Mouse (Mus musculus) liver, adult 2 months (tissue): Measurements from ENCODE around the gene Eif3g. TPM values are rescaled to one million over a fixed set of nuclear protein-coding genes. Genes with fewer than 3 reads are reported as not detected.
A peak's percentile ranks its signal among the peaks of the same experiment; 100 is the strongest.

Experiments used
- DNase-seq: peaks from one replicate; pipeline ENCODE4 v3.0.0-alpha.2; 2011; ENCODE audit warnings: low read depth, low spot score; ENCODE audit errors: extremely low read depth
- H3K27ac ChIP-seq: fragments of 200-500 bp; replicated peaks from 2 replicates; pipeline ENCODE4 v1.5.1; 2012; ENCODE audit warnings: low read depth, mild to moderate bottlenecking, control low read depth, inconsistent platforms, low read length; ENCODE audit not compliant: insufficient read depth
- H3K27me3 ChIP-seq: fragments of 200-500 bp; 2 replicates; pipeline ENCODE4 v1.6.1; 2012; ENCODE audit warnings: mild to moderate bottlenecking, moderate library complexity, low read length, inconsistent platforms; ENCODE audit not compliant: control insufficient read depth, insufficient read depth
- H3K36me3 ChIP-seq: fragments of 200-500 bp; 2 replicates; pipeline ENCODE4 v1.6.1; 2012; ENCODE audit warnings: low read length, inconsistent platforms; ENCODE audit not compliant: control insufficient read depth, insufficient read depth
- H3K4me1 ChIP-seq: fragments of 200-500 bp; 2 replicates; pipeline ENCODE4 v1.6.1; 2011; ENCODE audit warnings: low read length; ENCODE audit not compliant: control insufficient read depth, insufficient read depth
- H3K4me3 ChIP-seq: fragments of 200-500 bp; 2 replicates; pipeline ENCODE4 v1.5.1; 2011; ENCODE audit warnings: low read depth, mild to moderate bottlenecking, control low read depth, low read length, moderate library complexity; ENCODE audit not compliant: insufficient read depth
- H3K79me2 ChIP-seq: fragments of 200-500 bp; 2 replicates; pipeline ENCODE4 v1.6.1; 2012; ENCODE audit warnings: inconsistent platforms, mild to moderate bottlenecking, low read length, moderate library complexity; ENCODE audit not compliant: control insufficient read depth, insufficient read depth
- H3K9ac ChIP-seq: fragments of 200-500 bp; 2 replicates; pipeline ENCODE4 v1.6.1; 2012; ENCODE audit warnings: low read depth, mild to moderate bottlenecking, control low read depth, inconsistent platforms, low read length
- CTCF ChIP-seq: fragments of 200-500 bp; IDR thresholded peaks from 2 replicates; pipeline ENCODE4 v1.5.1; 2011; ENCODE audit warnings: low read depth, low read length, control low read depth
- POLR2A ChIP-seq: fragments of 200-500 bp; IDR thresholded peaks from 2 replicates; pipeline ENCODE4 v1.6.1; 2011; ENCODE audit warnings: low read length, control low read depth; ENCODE audit not compliant: insufficient read depth; ENCODE audit errors: extremely low read depth
- WGBS: fragments of 180-500 bp; shearing (Covaris S2); methylation state at CpG from one replicate; pipeline ENCODE4 v1.1.7; 2018; 5-methylcytosine and 5-hydroxymethylcytosine counted together
- polyA plus RNA-seq: library from polyadenylated mRNA; depleted of rRNA; stranded (reverse); fragments of >200 nt; gene quantifications from 2 replicates; pipeline ENCODE4 v1.2.3, GENCODE M21; 2012
- total RNA-seq: library from RNA; depleted of rRNA; stranded (reverse); fragments of >200 nt; gene quantifications from 2 replicates; pipeline ENCODE4 v1.2.3, GENCODE M21; 2014

Eif3g gene
- total and polyA plus RNA-seq, 2 experiments, result 51.7 to 98.3 TPM

GRCm38 (mm10) chr9:20877118-20878040 is 21.0 kb downstream of the Eif3g start:
- WGBS, result 33% methylated on average over 14 of the region's 14 CpGs
- peak overlapping the region; percentile 18 for H3K27ac ChIP-seq

GRCm38 (mm10) chr9:20876318-20877117 is 21.9 kb downstream of the Eif3g start:
- H3K4me3 ChIP-seq, result no peak overlapping the region
- H3K36me3 ChIP-seq, result peaks cover 10% of the 10 kb centered on the region
- H3K4me1 ChIP-seq, result peaks cover 4% of the 10 kb centered on the region; the same call in 1 of the 2 replicates
- H3K9ac ChIP-seq, result no peak overlapping the region
- DNase-seq, result no peak
- 72% methylated on average over 8 of the region's 9 CpGs for WGBS
- no peaks in the 10 kb centered on the region for H3K27me3 ChIP-seq
- H3K79me2 ChIP-seq, result no peaks in the 10 kb centered on the region
- H3K27ac ChIP-seq, result no peak overlapping the region
- no peak for TF ChIP-seq POLR2A
- no peak for TF ChIP-seq CTCF

More at GRCm38 (mm10) chr9:20877118-20878040, 21.0 kb downstream of the Eif3g start:
- H3K4me1 ChIP-seq, result peaks cover 4% of the 10 kb centered on the region; the same call in 1 of the 2 replicates
- peak overlapping the region; percentile 6 for H3K9ac ChIP-seq
- H3K79me2 ChIP-seq, result no peaks in the 10 kb centered on the region
- H3K4me3 ChIP-seq, result peak overlapping the region; percentile 38
- no peak for DNase-seq
- H3K36me3 ChIP-seq, result peaks cover 5% of the 10 kb centered on the region; the same call in 1 of the 2 replicates
- no peaks in the 10 kb centered on the region for H3K27me3 ChIP-seq
- TF ChIP-seq POLR2A (no peak), CTCF (0 out of 2 replicates have a peak, but pooled peaks have one; percentile 7)

- H3K79me2 ChIP-seq, result no peaks in the 10 kb centered on the region
- no peak overlapping the region for H3K9ac ChIP-seq
- peaks cover 10% of the 10 kb centered on the region for H3K4me1 ChIP-seq
- no peak for TF ChIP-seq POLR2A
- no peak for TF ChIP-seq CTCF
- H3K27me3 ChIP-seq, result no peaks in the 10 kb centered on the region
- 78% methylated on average over 23 of the region's 23 CpGs for WGBS
- H3K27ac ChIP-seq, result no peak overlapping the region
- DNase-seq, result no peak
- peaks cover 14% of the 10 kb centered on the region for H3K36me3 ChIP-seq
- no peak overlapping the region for H3K4me3 ChIP-seq
Observed at GRCm38 (mm10) chr9:20875021-20875790, 23.2 kb downstream of the Eif3g start.

GRCm38 (mm10) chr9:20873521-20873920 is 24.9 kb downstream of the Eif3g start:
- peaks cover 14% of the 10 kb centered on the region for H3K36me3 ChIP-seq
- no peak overlapping the region for H3K27ac ChIP-seq
- TF ChIP-seq CTCF, result no peak
- no peak for TF ChIP-seq POLR2A
- H3K27me3 ChIP-seq, result no peaks in the 10 kb centered on the region
- peaks cover 5% of the 10 kb centered on the region; the same call in 1 of the 2 replicates for H3K79me2 ChIP-seq
- H3K4me3 ChIP-seq, result no peak overlapping the region
- peaks cover 14% of the 10 kb centered on the region for H3K4me1 ChIP-seq
- no peak overlapping the region for H3K9ac ChIP-seq
- WGBS, result 89% methylated on average over 12 of the region's 12 CpGs
- DNase-seq, result no peak

- Histone ChIP-seq H3K9ac (no peak overlapping the region), H3K27ac (no peak overlapping the region), H3K4me3 (no peak overlapping the region), H3K4me1 (peaks cover 14% of the 10 kb centered on the region), H3K79me2 (peaks cover 6% of the 10 kb centered on the region; the same call in 1 of the 2 replicates), H3K36me3 (peaks cover 14% of the 10 kb centered on the region), H3K27me3 (no peaks in the 10 kb centered on the region)
- no peak for TF ChIP-seq CTCF
- TF ChIP-seq POLR2A, result no peak
- WGBS, result 86% methylated on average over 10 of the region's 10 CpGs
- DNase-seq, result no peak
Observed at GRCm38 (mm10) chr9:20872991-20873390, 25.4 kb downstream of the Eif3g start.
